Mouse (Mus musculus) bone marrow, adult 2 months (tissue): ENCODE data around the gene Acy3. TPM values are rescaled to one million over a fixed set of nuclear protein-coding genes. Genes with fewer than 3 reads are reported as not detected.
"Not testable (repeated sequence)": the region's sequence is repeated elsewhere in the genome, so short reads cannot be mapped to it uniquely, and the experiment has no call there.

Experiments
- H3K27ac ChIP-seq: fragments of 200-500 bp; 2 replicates; pipeline ENCODE4 v1.5.1; 2012; ENCODE audit warnings: low read depth, mild to moderate bottlenecking, control low read depth, inconsistent platforms, low read length; ENCODE audit not compliant: control insufficient read depth, poor library complexity, insufficient read depth
- H3K4me1 ChIP-seq: fragments of 200-500 bp; 2 replicates; pipeline ENCODE4 v1.6.1; 2011; ENCODE audit warnings: low read length; ENCODE audit not compliant: control insufficient read depth, insufficient read depth
- H3K4me3 ChIP-seq: fragments of 200-500 bp; replicated peaks from 2 replicates; pipeline ENCODE3; 2011; ENCODE audit warnings: mild to moderate bottlenecking, low read depth, low read length, control low read depth; ENCODE audit not compliant: control insufficient read depth
- CTCF ChIP-seq: fragments of 200-500 bp; IDR thresholded peaks from 2 replicates; pipeline ENCODE4 v1.5.1; 2011; ENCODE audit warnings: low read length, control low read depth; ENCODE audit not compliant: control insufficient read depth, insufficient read depth
- POLR2A ChIP-seq: fragments of 200-500 bp; IDR thresholded peaks from 2 replicates; pipeline ENCODE4 v1.6.1; 2011; ENCODE audit warnings: low read depth, mild to moderate bottlenecking, control low read depth, low read length, borderline replicate concordance; ENCODE audit not compliant: control insufficient read depth
- WGBS: fragments of 180-500 bp; shearing (Covaris S2); methylation state at CpG from one replicate; pipeline ENCODE4 v1.1.7; 2018; 5-methylcytosine and 5-hydroxymethylcytosine counted together
- polyA plus RNA-seq: library from polyadenylated mRNA; stranded (reverse); fragments of >200 nt; gene quantifications from 2 replicates; pipeline ENCODE4 v1.2.4, GENCODE M21; 2011; ENCODE audit warnings: low replicate concordance; ENCODE audit not compliant: missing spikeins, insufficient read depth, insufficient read length

Gene Acy3
- polyA plus RNA-seq, 1 experiment, result 10.7 TPM

DNA sequence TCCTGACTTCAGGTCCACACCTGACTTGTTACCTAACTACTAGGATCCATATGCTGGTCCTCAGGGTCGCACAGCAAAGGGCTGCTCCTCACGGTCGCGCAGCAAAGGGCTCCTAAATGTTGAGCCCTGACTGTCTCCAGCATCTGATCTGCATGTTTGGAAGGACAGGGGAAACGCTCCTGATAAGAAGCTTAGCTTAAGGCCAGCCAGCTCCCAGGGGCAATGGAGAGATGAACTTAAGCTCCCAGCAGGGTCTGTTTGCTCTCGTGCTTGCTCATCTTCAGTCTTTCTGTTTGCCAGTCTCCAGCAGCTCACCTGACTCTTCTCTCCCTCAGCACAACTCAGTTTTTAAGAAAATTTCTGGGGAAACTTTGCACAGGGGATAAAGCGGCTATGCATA is 46.3 kb downstream of the Acy3 start:
- TF ChIP-seq POLR2A (no peak), CTCF (no peak)
- WGBS, result 79% methylated on average over 7 of the region's 7 CpGs
- Histone ChIP-seq H3K4me3 (no peak overlapping the region), H3K4me1 (no peaks in the 10 kb centered on the region; the same call in 1 of the 2 replicates), H3K27ac (no peak overlapping the region)

- no peaks in the 10 kb centered on the region; the same call in 1 of the 2 replicates for H3K4me1 ChIP-seq
- WGBS, result 74% methylated on average over 3 of the region's 3 CpGs
- H3K4me3 ChIP-seq, result no peak overlapping the region
- no peak overlapping the region for H3K27ac ChIP-seq
- TF ChIP-seq POLR2A, result no peak
- TF ChIP-seq CTCF, result no peak
These were observed 46.9 kb downstream of the Acy3 start for GRCm38 (mm10) chr19:4033298-4033697.

DNA sequence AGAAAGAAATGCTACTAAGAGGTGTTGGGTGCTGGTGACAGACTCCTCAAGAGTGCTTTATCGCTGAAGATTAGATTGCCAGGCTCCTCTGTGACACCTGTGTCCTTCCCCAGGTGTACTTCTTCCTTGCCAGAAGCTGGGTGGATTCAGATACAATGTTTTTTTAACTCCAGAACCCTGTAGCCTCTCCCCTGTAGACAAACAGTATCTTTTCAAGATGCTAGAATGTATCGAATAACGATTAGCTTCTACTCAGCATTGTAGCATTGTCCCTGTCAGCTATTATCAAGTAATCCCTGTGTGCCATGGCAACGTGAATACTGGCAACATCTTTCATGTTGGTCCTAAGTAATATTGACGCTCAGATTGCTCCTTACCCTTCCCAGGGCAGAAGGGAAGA is 47.4 kb downstream of the Acy3 start:
- TF ChIP-seq POLR2A, result no peak
- TF ChIP-seq CTCF, result no peak
- H3K27ac ChIP-seq, result no peak overlapping the region

GRCm38 (mm10) chr19:4036327-4037045 is 50.1 kb downstream of the Acy3 start:
- TF ChIP-seq POLR2A (no peak), CTCF (no peak)
- Histone ChIP-seq H3K4me3 (no peak overlapping the region), H3K4me1 (no peaks in the 10 kb centered on the region; the same call in 1 of the 2 replicates), H3K27ac (no peak overlapping the region)
- WGBS, result 67% methylated on average over 12 of the region's 12 CpGs

More for the DNA sequence above, 47.4 kb downstream of the Acy3 start:
- WGBS, result 81% methylated on average over 5 of the region's 5 CpGs
- Histone ChIP-seq H3K4me3 (no peak overlapping the region), H3K4me1 (no peaks in the 10 kb centered on the region; the same call in 1 of the 2 replicates)

GRCm38 (mm10) chr19:4037154-4037787 is 50.9 kb downstream of the Acy3 start:
- not testable (repeated sequence) for H3K4me1 ChIP-seq
- peak overlapping the region; percentile 87 for H3K4me3 ChIP-seq
- 26% methylated on average over 8 of the region's 8 CpGs for WGBS
- peak overlapping the region; percentile 62 for H3K27ac ChIP-seq

DNA sequence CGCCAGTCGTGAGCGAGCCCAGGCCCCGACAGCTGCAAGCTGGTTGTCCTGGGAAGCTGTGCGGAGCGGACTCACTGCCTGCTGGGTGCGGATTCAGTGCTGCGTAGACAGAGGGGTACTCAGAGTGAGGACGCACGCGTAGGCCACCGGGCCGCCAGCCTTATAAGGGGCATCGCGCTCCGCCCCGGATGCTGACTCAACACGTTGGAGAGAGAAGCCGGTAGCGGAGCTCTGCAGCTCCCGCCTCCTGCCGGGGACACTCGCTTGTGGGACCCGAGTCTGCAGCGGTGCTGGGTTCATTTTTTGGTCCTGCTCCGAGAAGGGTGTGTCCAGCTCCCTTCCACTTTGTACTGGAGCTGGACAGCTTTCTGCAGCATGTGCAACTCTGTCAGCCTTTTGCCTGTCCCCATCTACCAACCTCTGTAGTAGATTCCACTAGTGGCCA is 51.4 kb downstream of the Acy3 start, which contains the start of gene Gstp1:
Gene Gstp1, minus strand, starts transcription at position 198 of the 445 bp plus-strand sequence.
- TF ChIP-seq POLR2A, result peak; percentile 92
- no peak for TF ChIP-seq CTCF
- under 1% methylated on average over 26 of the region's 26 CpGs for WGBS
- H3K27ac ChIP-seq, result peak within 1 kb of the TSS; percentile 62
- H3K4me1 ChIP-seq, result no peaks in the 10 kb centered on the region; the same call in 1 of the 2 replicates
- H3K4me3 ChIP-seq, result peak within 1 kb of the TSS; percentile 87

Other genes with a start within 250 kb of the Acy3 start
- 24.3 and 43.2 TPM in 2 replicates for gene Kmt5b, start 219.1 kb upstream of the Acy3 start, polyA plus RNA-seq
- 9.2 and 17.3 TPM in 2 replicates for gene Chka, start 134.8 kb upstream of the Acy3 start, polyA plus RNA-seq
- gene Tcirg1, start 79.4 kb upstream of the Acy3 start, polyA plus RNA-seq, result 116 and 292 TPM in 2 replicates
- 41.6 and 58.3 TPM in 2 replicates for gene Ndufs8, start 73.8 kb upstream of the Acy3 start, polyA plus RNA-seq
- 12.7 and 47.1 TPM in 2 replicates for gene Aldh3b1, start 56.8 kb upstream of the Acy3 start, polyA plus RNA-seq
- gene Unc93b1, start 51.4 kb upstream of the Acy3 start, polyA plus RNA-seq, result 80.1 and 177 TPM in 2 replicates
- gene Aldh3b3, start 27.9 kb upstream of the Acy3 start, polyA plus RNA-seq, result 1.6 and 4.4 TPM in 2 replicates
- gene Aldh3b2, start 14.2 kb upstream of the Acy3 start, polyA plus RNA-seq, result 2.4 and 4.2 TPM in 2 replicates
- not detected in 2 replicates for gene Tbx10, start 6.2 kb downstream of the Acy3 start, polyA plus RNA-seq
- 9.7 and 18.1 TPM in 2 replicates for gene Nudt8, start 14.0 kb downstream of the Acy3 start, polyA plus RNA-seq
- gene Gm49405, start 14.1 kb downstream of the Acy3 start, polyA plus RNA-seq, result 1.7 and 2.0 TPM in 2 replicates
- 5.2 and 7.8 TPM in 2 replicates for gene Doc2g, start 16.7 kb downstream of the Acy3 start, polyA plus RNA-seq
- 61.7 and 118 TPM in 2 replicates for gene Ndufv1, start 26.2 kb downstream of the Acy3 start, polyA plus RNA-seq
- gene Gstp1, start 51.4 kb downstream of the Acy3 start, polyA plus RNA-seq, result 125 and 187 TPM in 2 replicates
- gene Gstp2, start 59.5 kb downstream of the Acy3 start, polyA plus RNA-seq, result 21.6 TPM in 1 of 2 replicates, not detected in the other
- gene Gstp3, start 73.0 kb downstream of the Acy3 start, polyA plus RNA-seq, result 13.5 and 18.0 TPM in 2 replicates
- not detected in 2 replicates for gene Cabp2, start 95.0 kb downstream of the Acy3 start, polyA plus RNA-seq
- gene Cdk2ap2, start 110.6 kb downstream of the Acy3 start, polyA plus RNA-seq, result 93.3 and 143 TPM in 2 replicates
- gene Pitpnm1, start 113.4 kb downstream of the Acy3 start, polyA plus RNA-seq, result 72.3 and 159 TPM in 2 replicates
- gene Aip, start 139.3 kb downstream of the Acy3 start, polyA plus RNA-seq, result 22.0 and 53.5 TPM in 2 replicates
- gene Gpr152, start 153.2 kb downstream of the Acy3 start, polyA plus RNA-seq, result not detected in 2 replicates
- 0.29 and 0.60 TPM in 2 replicates for gene Cabp4, start 157.5 kb downstream of the Acy3 start, polyA plus RNA-seq
- gene Coro1b, start 162.0 kb downstream of the Acy3 start, polyA plus RNA-seq, result 75.8 and 114 TPM in 2 replicates
- gene Ptprcap, start 167.0 kb downstream of the Acy3 start, polyA plus RNA-seq, result 27.6 and 60.8 TPM in 2 replicates
- 51.8 and 86.1 TPM in 2 replicates for gene Rps6kb2, start 176.8 kb downstream of the Acy3 start, polyA plus RNA-seq
- 23.3 and 52.9 TPM in 2 replicates for gene Carns1, start 188.9 kb downstream of the Acy3 start, polyA plus RNA-seq
- 64.3 and 168 TPM in 2 replicates for gene Tbc1d10c, start 204.7 kb downstream of the Acy3 start, polyA plus RNA-seq
- 121 and 204 TPM in 2 replicates for gene Ppp1ca, start 205.5 kb downstream of the Acy3 start, polyA plus RNA-seq
- 24.2 and 39.8 TPM in 2 replicates for gene Rad9a, start 215.1 kb downstream of the Acy3 start, polyA plus RNA-seq
- 10.3 and 25.4 TPM in 2 replicates for gene Clcf1, start 227.7 kb downstream of the Acy3 start, polyA plus RNA-seq
- gene AC109138.7, start 227.8 kb downstream of the Acy3 start, polyA plus RNA-seq, result not detected in 2 replicates
- 31.7 and 54.7 TPM in 2 replicates for gene Pold4, start 245.3 kb downstream of the Acy3 start, polyA plus RNA-seq